Mouse (Mus musculus): ENCODE measurements around the gene Rnf150. TPM values are rescaled to one million over a fixed set of nuclear protein-coding genes. Genes with fewer than 3 reads are reported as not detected.

Gene Rnf150
- polyA plus RNA-seq, 1 experiment from 2014 or later: 1.6 TPM

- H3K9me3 ChIP-seq: no peaks in the 10 kb centered on the region
- H3K27me3 ChIP-seq (replicated peaks): no peaks in the 10 kb centered on the region
- H3K4me3 ChIP-seq (replicated peaks): no peak overlapping the region
- H3K27ac ChIP-seq: peak overlapping the region; percentile 8; the same call in 1 of the 2 replicates
- H3K36me3 ChIP-seq: no peaks in the 10 kb centered on the region
- H3K4me1 ChIP-seq: 0 out of 2 replicates have a peak, but pooled peaks cover 5% of the 10 kb centered on the region
- no peak overlapping the region for H3K4me2 ChIP-seq
- whole genome bisulfite sequencing: 82% methylated on average over 1 of the region's 1 CpGs
- ATAC-seq (ENCODE audit: insufficient read depth, low FRiP score, low read depth): no peak; the same call in 1 of the 2 replicates
- H3K9ac ChIP-seq: no peak overlapping the region
Measured at GRCm38 (mm10) chr8:83140068-83140467, 276.9 kb downstream of the Rnf150 start.

- H3K9me3 ChIP-seq: no peaks in the 10 kb centered on the region
- H3K27me3 ChIP-seq (replicated peaks): no peaks in the 10 kb centered on the region
- H3K9ac ChIP-seq: no peak overlapping the region
- WGBS: 70% methylated on average over 3 of the region's 3 CpGs
- H3K4me1 ChIP-seq: 0 out of 2 replicates have a peak, but pooled peaks cover 5% of the 10 kb centered on the region
- no peaks in the 10 kb centered on the region for H3K36me3 ChIP-seq
- no peak for ATAC-seq (ENCODE audit: insufficient read depth, low FRiP score, low read depth)
- no peak overlapping the region for H3K4me2 ChIP-seq
- H3K4me3 ChIP-seq (replicated peaks): no peak overlapping the region
- no peak overlapping the region for H3K27ac ChIP-seq
Measured at GRCm38 (mm10) chr8:83140701-83141111, 277.6 kb downstream of the Rnf150 start.

Other genes starting within 250 kb of the Rnf150 start
- gene Zfp330, start 89.2 kb upstream of the Rnf150 start, polyA plus RNA-seq (2015; fragmentation: Nextera tagmentation; extraction: Ambion mirVana): 64.5 and 67.9 TPM in 2 replicates